Mouse (Mus musculus): ENCODE data around the gene Sgip1.

DNA sequence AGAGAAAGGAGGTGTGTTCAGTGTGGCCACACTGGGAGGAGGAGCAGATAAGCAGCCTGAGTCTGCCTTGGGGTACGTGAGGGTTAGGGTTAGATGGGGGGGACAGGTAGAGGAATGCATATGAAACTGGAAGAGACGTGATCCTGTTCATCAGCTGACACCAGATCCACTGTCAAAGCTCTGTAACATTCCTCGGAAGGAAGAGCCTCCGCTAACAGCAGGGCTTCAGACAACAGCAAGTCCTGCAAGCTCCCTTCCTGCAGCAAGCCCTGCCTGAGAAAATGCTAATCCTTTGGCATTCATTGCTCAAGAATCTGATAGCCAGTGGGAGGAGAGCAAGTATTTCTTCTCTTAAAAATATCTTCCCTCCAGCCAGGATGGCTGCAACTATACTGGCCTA, 272.4 kb downstream of the Sgip1 start:
- TF ChIP-seq POLR2A (IDR thresholded peaks at IDR 0.05; ENCODE audit: insufficient read depth, low read depth, low read length) (no peak), CTCF (IDR thresholded peaks at IDR 0.05; ENCODE audit: insufficient read depth, low read depth, low read length) (no peak)
